ENCODE assay signal across 15 mouse cellular contexts in genomic region chr11:87555106-87555703, GRCm38 (mm10). TPM values are rescaled to one million over a fixed set of nuclear protein-coding genes. Genes with fewer than 3 reads are reported as not detected.
DNase-seq lines count a peak whose midpoint lies in the region; ATAC-seq and TF ChIP-seq lines count a peak whose summit lies in the region.
"Had no signal": no experiment of that assay in that cellular context is flagged by ENCODE, and none has a peak within 500 bp of the region (broad histone marks: within the 10 kb centered on the region; RNA-seq: fewer than 3 reads in every experiment).

No protein-coding gene starts in this region.

- no peak for TF ChIP-seq POLR2A in brain, embryonic 14.5 days (IDR thresholded peaks at IDR 0.05; ENCODE audit: borderline replicate concordance, extremely low read depth, insufficient read depth, insufficient read length, poor library complexity, severe bottlenecking)

- no peaks in the 10 kb centered on the region for H3K36me3 ChIP-seq in heart, embryonic 10.5 days
- H3K36me3 ChIP-seq in liver, embryonic 11.5 days (ENCODE audit: control insufficient read depth, insufficient read depth, low read length), result no peaks in the 10 kb centered on the region
- no peaks in the 10 kb centered on the region for H3K36me3 ChIP-seq in liver, embryonic 12.5 days
- H3K36me3 ChIP-seq in stomach, embryonic 16.5 days (ENCODE audit: control insufficient read depth, insufficient read depth, low read length), result no peaks in the 10 kb centered on the region
- H3K36me3 ChIP-seq: forebrain, embryonic 15.5 days; limb, embryonic 10.5 days; midbrain, embryonic 12.5 days had no signal

- TF ChIP-seq CTCF in brain, embryonic 14.5 days (IDR thresholded peaks at IDR 0.05; ENCODE audit: borderline replicate concordance, extremely low read depth, insufficient read depth, insufficient read length), result no peak

- H3K27me3 ChIP-seq in heart, embryonic 10.5 days (ENCODE audit: insufficient read depth, poor library complexity, severe bottlenecking), result no peaks in the 10 kb centered on the region
- H3K27me3 ChIP-seq in liver, embryonic 11.5 days (replicated peaks; ENCODE audit: control insufficient read depth, insufficient read depth, low read length), result no peaks in the 10 kb centered on the region
- H3K27me3 ChIP-seq in liver, embryonic 12.5 days (replicated peaks), result no peaks in the 10 kb centered on the region
- H3K27me3 ChIP-seq in stomach, embryonic 16.5 days (ENCODE audit: control insufficient read depth, insufficient read depth, low read length), result no peaks in the 10 kb centered on the region
- H3K27me3 ChIP-seq: forebrain, embryonic 15.5 days; midbrain, embryonic 12.5 days had no signal

- H3K4me2 ChIP-seq in liver, embryonic 11.5 days, result no peak overlapping the region
- H3K4me2 ChIP-seq in liver, embryonic 12.5 days, result no peak overlapping the region
- H3K4me2 ChIP-seq in stomach, embryonic 16.5 days (ENCODE audit: low read depth, low read length), result no peak overlapping the region
- H3K4me2 ChIP-seq: forebrain, embryonic 15.5 days; midbrain, embryonic 12.5 days had no signal

- H3K27ac ChIP-seq in heart, embryonic 10.5 days, result peak overlapping the region; percentile 59; the same call in 1 of the 2 replicates
- H3K27ac ChIP-seq in liver, embryonic 11.5 days (ENCODE audit: low read depth, low read length), result no peak overlapping the region
- H3K27ac ChIP-seq in liver, embryonic 12.5 days, result no peak overlapping the region
- peak overlapping the region; percentile 44; the same call in 1 of the 2 replicates for H3K27ac ChIP-seq in stomach, embryonic 16.5 days (ENCODE audit: low read length)
- H3K27ac ChIP-seq: forebrain, embryonic 15.5 days; limb, embryonic 10.5 days; midbrain, embryonic 12.5 days had no signal

- H3K4me1 ChIP-seq in heart, embryonic 10.5 days, result peaks cover 17% of the 10 kb centered on the region
- no peaks in the 10 kb centered on the region; the same call in 1 of the 2 replicates for H3K4me1 ChIP-seq in liver, embryonic 11.5 days (replicated peaks; ENCODE audit: control insufficient read depth, insufficient read depth, low read length)
- no peaks in the 10 kb centered on the region for H3K4me1 ChIP-seq in liver, embryonic 12.5 days
- peaks cover 14% of the 10 kb centered on the region for H3K4me1 ChIP-seq in stomach, embryonic 16.5 days (ENCODE audit: control insufficient read depth, insufficient read depth, low read length)
- H3K4me1 ChIP-seq: forebrain, embryonic 15.5 days; limb, embryonic 10.5 days had no signal

- 23% methylated on average over 2 of the region's 2 CpGs for WGBS in heart, embryonic 10.5 days
- 35% methylated on average over 2 of the region's 2 CpGs for WGBS in liver, embryonic 11.5 days
- WGBS in liver, embryonic 12.5 days (ENCODE audit: insufficient replicate concordance), result 25% methylated on average over 2 of the region's 2 CpGs
- 18% methylated on average over 2 of the region's 2 CpGs for WGBS in stomach, embryonic 16.5 days

- no peak overlapping the region for H3K4me3 ChIP-seq in heart, embryonic 10.5 days
- H3K4me3 ChIP-seq in liver, embryonic 11.5 days (ENCODE audit: low read depth, low read length), result no peak overlapping the region
- no peak overlapping the region for H3K4me3 ChIP-seq in liver, embryonic 12.5 days
- no peak overlapping the region for H3K4me3 ChIP-seq in stomach, embryonic 16.5 days (replicated peaks; ENCODE audit: low read length)
- H3K4me3 ChIP-seq: forebrain, embryonic 15.5 days; limb, embryonic 10.5 days; midbrain, embryonic 12.5 days had no signal

- H3K9me3 ChIP-seq in heart, embryonic 10.5 days, result no peaks in the 10 kb centered on the region
- no peaks in the 10 kb centered on the region for H3K9me3 ChIP-seq in liver, embryonic 11.5 days (ENCODE audit: control insufficient read depth, low read length)
- H3K9me3 ChIP-seq in liver, embryonic 12.5 days (replicated peaks), result no peaks in the 10 kb centered on the region
- H3K9me3 ChIP-seq in stomach, embryonic 16.5 days (replicated peaks; ENCODE audit: control insufficient read depth, low read length), result no peaks in the 10 kb centered on the region
- H3K9me3 ChIP-seq: forebrain, embryonic 15.5 days; limb, embryonic 10.5 days; midbrain, embryonic 12.5 days had no signal

- no peak for ATAC-seq in liver, embryonic 11.5 days (replicated peaks; ENCODE audit: low FRiP score)
- ATAC-seq in liver, embryonic 12.5 days, result no peak
- peak; percentile 56; the same call in 1 of the 2 replicates for ATAC-seq in stomach, embryonic 16.5 days (ENCODE audit: insufficient read depth, low FRiP score)
- no peak for ATAC-seq in granulocyte monocyte progenitor cell, adult 5-6 weeks (replicated peaks; ENCODE audit: poor library complexity, severe bottlenecking)
- ATAC-seq: forebrain, embryonic 15.5 days had no signal

- DNase-seq in heart, embryonic 10.5 days (ENCODE audit: low spot score), result no peak
- no peak for DNase-seq in heart, adult 8-10 months (ENCODE audit: low spot score)
- DNase-seq in liver, embryonic 11.5 days (ENCODE audit: low spot score), result no peak
- peak; percentile 18 for DNase-seq in brain, embryonic 14.5 days (ENCODE audit: low read depth)
- DNase-seq: gastrocnemius, postnatal 10 days had no signal

- H3K9ac ChIP-seq in liver, embryonic 11.5 days (ENCODE audit: low read depth, low read length), result 0 out of 2 replicates have a peak overlapping the region, but pooled peaks have one; percentile 16
- no peak overlapping the region for H3K9ac ChIP-seq in liver, embryonic 12.5 days
- H3K9ac ChIP-seq in stomach, embryonic 16.5 days (ENCODE audit: low read length), result no peak overlapping the region
- H3K9ac ChIP-seq: forebrain, embryonic 15.5 days; midbrain, embryonic 12.5 days had no signal

RNA-seq across cellular contexts. Expression of gene Gm11492, which starts 11.2 kb away (rescaled TPM):
- polyA plus RNA-seq in heart, embryonic 10.5 days (2016; fragmentation: Nextera tagmentation; extraction: Ambion mirVana), result not detected in 2 replicates
- total RNA-seq in heart, adult 8-10 months (2022), result not detected
- not detected in 2 replicates for polyA plus RNA-seq in liver, embryonic 11.5 days (2014; fragmentation: Nextera tagmentation; extraction: Ambion mirVana)
- not detected in 2 replicates for polyA plus RNA-seq in liver, embryonic 12.5 days (2016; fragmentation: Nextera tagmentation; extraction: Ambion mirVana)
- polyA plus RNA-seq in brain, embryonic 14.5 days (2012; rRNA removed), result not detected in 2 replicates
- polyA plus RNA-seq in stomach, embryonic 16.5 days (2015; fragmentation: Nextera tagmentation; extraction: Ambion mirVana), result not detected in 2 replicates
- not detected in 2 replicates for total RNA-seq in granulocyte monocyte progenitor cell, adult 5-6 weeks (2014; fragmentation: Nextera tagmentation)
- total RNA-seq in granulocyte monocyte progenitor cell, adult 5-6 weeks (2017), result not detected in 2 replicates
- total RNA-seq: gastrocnemius, postnatal 10 days; layer of hippocampus, postnatal 14 days had no signal
- polyA plus RNA-seq: forebrain, embryonic 15.5 days; kidney, postnatal 0 days; limb, embryonic 10.5 days; liver, embryonic 16.5 days; midbrain, embryonic 12.5 days; spleen, adult 2 months had no signal

RNA-seq across cellular contexts. Expression of gene Sept4, which starts 13.5 kb away (rescaled TPM):
- 11.2 and 14.3 TPM in 2 replicates for polyA plus RNA-seq in heart, embryonic 10.5 days (2016; fragmentation: Nextera tagmentation; extraction: Ambion mirVana)
- total RNA-seq in heart, adult 8-10 months (2022), result 10 to 100 TPM; 36.5 to 54.5 (median 37.7) TPM
- polyA plus RNA-seq in liver, embryonic 11.5 days (2014; fragmentation: Nextera tagmentation; extraction: Ambion mirVana), result 11.1 and 12.8 TPM in 2 replicates
- polyA plus RNA-seq in liver, embryonic 12.5 days (2016; fragmentation: Nextera tagmentation; extraction: Ambion mirVana), result 10.0 and 10.1 TPM in 2 replicates
- polyA plus RNA-seq in brain, embryonic 14.5 days (2012; rRNA removed), result 17.0 and 19.4 TPM in 2 replicates
- 25.1 and 26.7 TPM in 2 replicates for polyA plus RNA-seq in stomach, embryonic 16.5 days (2015; fragmentation: Nextera tagmentation; extraction: Ambion mirVana)
- 4.7 TPM in 1 of 2 replicates, not detected in the other for total RNA-seq in granulocyte monocyte progenitor cell, adult 5-6 weeks (2014; fragmentation: Nextera tagmentation)
- 1.3 TPM in 1 of 2 replicates, not detected in the other for total RNA-seq in granulocyte monocyte progenitor cell, adult 5-6 weeks (2017)

RNA-seq across cellular contexts. Expression of gene Mtmr4, which starts 36.8 kb away (rescaled TPM):
- 29.7 and 38.1 TPM in 2 replicates for polyA plus RNA-seq in heart, embryonic 10.5 days (2016; fragmentation: Nextera tagmentation; extraction: Ambion mirVana)
- total RNA-seq in heart, adult 8-10 months (2022), result 10 to 100 TPM; 20.6 to 25.1 (median 23.0) TPM
- polyA plus RNA-seq in liver, embryonic 11.5 days (2014; fragmentation: Nextera tagmentation; extraction: Ambion mirVana), result 31.5 and 34.8 TPM in 2 replicates
- polyA plus RNA-seq in liver, embryonic 12.5 days (2016; fragmentation: Nextera tagmentation; extraction: Ambion mirVana), result 17.5 and 19.3 TPM in 2 replicates
- polyA plus RNA-seq in brain, embryonic 14.5 days (2012; rRNA removed), result 72.7 and 80.3 TPM in 2 replicates
- 27.0 and 28.6 TPM in 2 replicates for polyA plus RNA-seq in stomach, embryonic 16.5 days (2015; fragmentation: Nextera tagmentation; extraction: Ambion mirVana)
- total RNA-seq in granulocyte monocyte progenitor cell, adult 5-6 weeks (2014; fragmentation: Nextera tagmentation), result 25.2 and 25.4 TPM in 2 replicates
- total RNA-seq in granulocyte monocyte progenitor cell, adult 5-6 weeks (2017), result 20.3 and 22.6 TPM in 2 replicates

Comparison
In these comparisons a context has a peak if more than half of its experiments do, and no peak if none do; other contexts are left out.
1. H3K27ac ChIP-seq: peak in heart, embryonic 10.5 days (single experiment) and stomach, embryonic 16.5 days (single experiment); none in liver, embryonic 11.5 days (single experiment) and liver, embryonic 12.5 days (single experiment).